Mouse (Mus musculus): ENCODE data around the gene Cdkl1. TPM values are rescaled to one million over a fixed set of nuclear protein-coding genes. Genes with fewer than 3 reads are reported as not detected.

Gene Cdkl1
- polyA plus RNA-seq, 1 experiment from 2014 or later: 20.7 TPM

GRCm38 (mm10) chr12:69733923-69734322, 57.1 kb downstream of the Cdkl1 start:
- no peak overlapping the region for H3K9ac ChIP-seq (ENCODE audit: low read depth, low read length)
- ATAC-seq (ENCODE audit: low FRiP score, low TSS enrichment): 0 out of 2 replicates have a peak, but pooled peaks have one; percentile 28
- no peaks in the 10 kb centered on the region for H3K27me3 ChIP-seq (ENCODE audit: control insufficient read depth, insufficient read depth, low read length)
- H3K4me3 ChIP-seq (ENCODE audit: low read length): no peak overlapping the region
- WGBS: 82% methylated on average over 3 of the region's 3 CpGs
- no peaks in the 10 kb centered on the region for H3K9me3 ChIP-seq (ENCODE audit: control insufficient read depth, low read length)
- no peaks in the 10 kb centered on the region for H3K36me3 ChIP-seq (ENCODE audit: control insufficient read depth, insufficient read depth, low read length)
- no peak overlapping the region for H3K27ac ChIP-seq (ENCODE audit: low read depth, low read length)
- no peak overlapping the region for H3K4me2 ChIP-seq (replicated peaks; ENCODE audit: low read depth, low read length)
- no peaks in the 10 kb centered on the region for H3K4me1 ChIP-seq (ENCODE audit: control insufficient read depth, insufficient read depth, low read length)

- no peaks in the 10 kb centered on the region for H3K36me3 ChIP-seq (ENCODE audit: control insufficient read depth, insufficient read depth, low read length)
- no peak for ATAC-seq (ENCODE audit: low FRiP score, low TSS enrichment)
- no peak overlapping the region for H3K4me3 ChIP-seq (ENCODE audit: low read length)
- no peaks in the 10 kb centered on the region for H3K9me3 ChIP-seq (ENCODE audit: control insufficient read depth, low read length)
- no peaks in the 10 kb centered on the region for H3K27me3 ChIP-seq (ENCODE audit: control insufficient read depth, insufficient read depth, low read length)
- 7% methylated on average over 2 of the region's 2 CpGs for WGBS
- H3K9ac ChIP-seq (ENCODE audit: low read depth, low read length): no peak overlapping the region
- no peak overlapping the region for H3K27ac ChIP-seq (ENCODE audit: low read depth, low read length)
- no peak overlapping the region for H3K4me2 ChIP-seq (replicated peaks; ENCODE audit: low read depth, low read length)
- no peaks in the 10 kb centered on the region for H3K4me1 ChIP-seq (ENCODE audit: control insufficient read depth, insufficient read depth, low read length)
Observed at GRCm38 (mm10) chr12:69733518-69733917, 57.5 kb downstream of the Cdkl1 start.

GRCm38 (mm10) chr12:69732221-69732620, 58.8 kb downstream of the Cdkl1 start:
- Histone ChIP-seq H3K4me1 (ENCODE audit: control insufficient read depth, insufficient read depth, low read length) (no peaks in the 10 kb centered on the region), H3K27me3 (ENCODE audit: control insufficient read depth, insufficient read depth, low read length) (no peaks in the 10 kb centered on the region), H3K4me2 (replicated peaks; ENCODE audit: low read depth, low read length) (no peak overlapping the region), H3K9ac (ENCODE audit: low read depth, low read length) (no peak overlapping the region), H3K4me3 (ENCODE audit: low read length) (no peak overlapping the region), H3K9me3 (ENCODE audit: control insufficient read depth, low read length) (no peaks in the 10 kb centered on the region), H3K27ac (ENCODE audit: low read depth, low read length) (no peak overlapping the region), H3K36me3 (ENCODE audit: control insufficient read depth, insufficient read depth, low read length) (no peaks in the 10 kb centered on the region)
- ATAC-seq (ENCODE audit: low FRiP score, low TSS enrichment): no peak
- 49% methylated on average over 5 of the region's 5 CpGs for WGBS

GRCm38 (mm10) chr12:69730306-69730705, 60.8 kb downstream of the Cdkl1 start:
- Histone ChIP-seq H3K9ac (ENCODE audit: low read depth, low read length) (no peak overlapping the region), H3K4me2 (replicated peaks; ENCODE audit: low read depth, low read length) (no peak overlapping the region), H3K36me3 (ENCODE audit: control insufficient read depth, insufficient read depth, low read length) (no peaks in the 10 kb centered on the region), H3K27ac (ENCODE audit: low read depth, low read length) (no peak overlapping the region), H3K4me3 (ENCODE audit: low read length) (no peak overlapping the region), H3K27me3 (ENCODE audit: control insufficient read depth, insufficient read depth, low read length) (no peaks in the 10 kb centered on the region), H3K9me3 (ENCODE audit: control insufficient read depth, low read length) (no peaks in the 10 kb centered on the region), H3K4me1 (ENCODE audit: control insufficient read depth, insufficient read depth, low read length) (0 out of 2 replicates have a peak, but pooled peaks cover 5% of the 10 kb centered on the region)
- ATAC-seq (ENCODE audit: low FRiP score, low TSS enrichment): no peak
- WGBS: 94% methylated on average over 1 of the region's 1 CpGs

GRCm38 (mm10) chr12:69729246-69729645, 61.8 kb downstream of the Cdkl1 start:
- 100% methylated on average over 1 of the region's 1 CpGs for WGBS
- Histone ChIP-seq H3K4me1 (ENCODE audit: control insufficient read depth, insufficient read depth, low read length) (0 out of 2 replicates have a peak, but pooled peaks cover 5% of the 10 kb centered on the region), H3K27ac (ENCODE audit: low read depth, low read length) (no peak overlapping the region), H3K9ac (ENCODE audit: low read depth, low read length) (no peak overlapping the region), H3K27me3 (ENCODE audit: control insufficient read depth, insufficient read depth, low read length) (no peaks in the 10 kb centered on the region), H3K4me3 (ENCODE audit: low read length) (no peak overlapping the region), H3K9me3 (ENCODE audit: control insufficient read depth, low read length) (no peaks in the 10 kb centered on the region), H3K36me3 (ENCODE audit: control insufficient read depth, insufficient read depth, low read length) (no peaks in the 10 kb centered on the region), H3K4me2 (replicated peaks; ENCODE audit: low read depth, low read length) (no peak overlapping the region)
- no peak for ATAC-seq (ENCODE audit: low FRiP score, low TSS enrichment)

GRCm38 (mm10) chr12:69724711-69725460, 66.2 kb downstream of the Cdkl1 start, which contains the start of the genes L2hgdh and Atp5s:
L2hgdh (minus strand) TSS chr12:69724873.
Atp5s (plus strand) TSS chr12:69724950.
- peak; percentile 97 for ATAC-seq (ENCODE audit: low FRiP score, low TSS enrichment)
- WGBS: under 1% methylated on average over 60 of the region's 60 CpGs
- Histone ChIP-seq H3K4me2 (replicated peaks; ENCODE audit: low read depth, low read length) (peak within 1 kb of the TSS; percentile 94), H3K4me1 (ENCODE audit: control insufficient read depth, insufficient read depth, low read length) (peaks cover 12% of the 10 kb centered on the region), H3K36me3 (ENCODE audit: control insufficient read depth, insufficient read depth, low read length) (peaks cover under 1% of the 10 kb centered on the region; the same call in 1 of the 2 replicates), H3K9me3 (ENCODE audit: control insufficient read depth, low read length) (no peaks in the 10 kb centered on the region), H3K9ac (ENCODE audit: low read depth, low read length) (peak within 1 kb of the TSS; percentile 66), H3K4me3 (ENCODE audit: low read length) (peak within 1 kb of the TSS; percentile 79), H3K27ac (ENCODE audit: low read depth, low read length) (peak within 1 kb of the TSS; percentile 77), H3K27me3 (ENCODE audit: control insufficient read depth, insufficient read depth, low read length) (no peaks in the 10 kb centered on the region)

- 2% methylated on average over 24 of the region's 24 CpGs for WGBS
Observed at GRCm38 (mm10) chr12:69724018-69724710, 66.9 kb downstream of the Cdkl1 start.

GRCm38 (mm10) chr12:69723376-69723775, 67.7 kb downstream of the Cdkl1 start:
- 61% methylated on average over 2 of the region's 2 CpGs for WGBS
- Histone ChIP-seq H3K4me3 (ENCODE audit: low read length) (peak overlapping the region; percentile 79), H3K9me3 (ENCODE audit: control insufficient read depth, low read length) (peaks cover 9% of the 10 kb centered on the region), H3K36me3 (ENCODE audit: control insufficient read depth, insufficient read depth, low read length) (peaks cover 5% of the 10 kb centered on the region; the same call in 1 of the 2 replicates), H3K4me1 (ENCODE audit: control insufficient read depth, insufficient read depth, low read length) (peaks cover 12% of the 10 kb centered on the region), H3K27ac (ENCODE audit: low read depth, low read length) (no peak overlapping the region), H3K4me2 (replicated peaks; ENCODE audit: low read depth, low read length) (no peak overlapping the region), H3K27me3 (ENCODE audit: control insufficient read depth, insufficient read depth, low read length) (no peaks in the 10 kb centered on the region), H3K9ac (ENCODE audit: low read depth, low read length) (no peak overlapping the region)
- ATAC-seq (ENCODE audit: low FRiP score, low TSS enrichment): no peak

More at GRCm38 (mm10) chr12:69724018-69724710, 66.9 kb downstream of the Cdkl1 start:
- H3K4me3 ChIP-seq (ENCODE audit: low read length): peak overlapping the region; percentile 79
- H3K9me3 ChIP-seq (ENCODE audit: control insufficient read depth, low read length): peaks cover 6% of the 10 kb centered on the region
- ATAC-seq (ENCODE audit: low FRiP score, low TSS enrichment): peak; percentile 7
- H3K4me2 ChIP-seq (replicated peaks; ENCODE audit: low read depth, low read length): peak overlapping the region; percentile 94
- peaks cover 5% of the 10 kb centered on the region; the same call in 1 of the 2 replicates for H3K36me3 ChIP-seq (ENCODE audit: control insufficient read depth, insufficient read depth, low read length)
- H3K9ac ChIP-seq (ENCODE audit: low read depth, low read length): peak overlapping the region; percentile 66
- no peaks in the 10 kb centered on the region for H3K27me3 ChIP-seq (ENCODE audit: control insufficient read depth, insufficient read depth, low read length)
- H3K27ac ChIP-seq (ENCODE audit: low read depth, low read length): peak overlapping the region; percentile 42; the same call in 1 of the 2 replicates
- peaks cover 12% of the 10 kb centered on the region for H3K4me1 ChIP-seq (ENCODE audit: control insufficient read depth, insufficient read depth, low read length)

GRCm38 (mm10) chr12:69722857-69723256, 68.2 kb downstream of the Cdkl1 start:
- no peak for ATAC-seq (ENCODE audit: low FRiP score, low TSS enrichment)
- no peak overlapping the region for H3K4me2 ChIP-seq (replicated peaks; ENCODE audit: low read depth, low read length)
- WGBS: 92% methylated on average over 3 of the region's 3 CpGs

More at GRCm38 (mm10) chr12:69722857-69723256, 68.2 kb downstream of the Cdkl1 start:
- Histone ChIP-seq H3K36me3 (ENCODE audit: control insufficient read depth, insufficient read depth, low read length) (peaks cover 5% of the 10 kb centered on the region; the same call in 1 of the 2 replicates), H3K9me3 (ENCODE audit: control insufficient read depth, low read length) (peaks cover 9% of the 10 kb centered on the region), H3K27me3 (ENCODE audit: control insufficient read depth, insufficient read depth, low read length) (no peaks in the 10 kb centered on the region), H3K4me3 (ENCODE audit: low read length) (no peak overlapping the region), H3K4me1 (ENCODE audit: control insufficient read depth, insufficient read depth, low read length) (peaks cover 12% of the 10 kb centered on the region), H3K9ac (ENCODE audit: low read depth, low read length) (no peak overlapping the region), H3K27ac (ENCODE audit: low read depth, low read length) (no peak overlapping the region)
